Mouse (Mus musculus) forebrain, embryonic 11.5 days (tissue): ENCODE results near the gene Ms4a15. TPM values are rescaled to one million over a fixed set of nuclear protein-coding genes. Genes with fewer than 3 reads are reported as not detected.

Experiments
- ATAC-seq: fragments of 200-750 bp; cut with Nextera tagmentation; replicated peaks from 2 replicates; pipeline ENCODE4 v1.8.0; 2017; ENCODE audit warnings: moderate TSS enrichment; ENCODE audit not compliant: low FRiP score
- DNase-seq: peaks from one replicate; pipeline ENCODE4 v3.0.0-alpha.2; 2017; ENCODE audit warnings: low spot score
- H3K27ac ChIP-seq: fragments of 300-500 bp; sonication (generic); 2 replicates; pipeline ENCODE4 v1.5.1; 2014; ENCODE audit warnings: low read depth, low read length
- H3K27me3 ChIP-seq: fragments of 300-500 bp; sonication (generic); 2 replicates; pipeline ENCODE4 v1.6.1; 2014; ENCODE audit warnings: mild to moderate bottlenecking, low read length, mixed read lengths; ENCODE audit not compliant: control insufficient read depth, insufficient read depth
- H3K36me3 ChIP-seq: fragments of 300-500 bp; sonication (generic); 2 replicates; pipeline ENCODE4 v1.6.1; 2014; ENCODE audit warnings: mild to moderate bottlenecking, low read length, moderate library complexity, mixed read lengths; ENCODE audit not compliant: control insufficient read depth, insufficient read depth
- H3K4me1 ChIP-seq: fragments of 300-500 bp; sonication (generic); replicated peaks from 2 replicates; pipeline ENCODE4 v1.6.1; 2014; ENCODE audit warnings: low read length, mixed read lengths; ENCODE audit not compliant: control insufficient read depth, insufficient read depth
- H3K4me2 ChIP-seq: fragments of 300-500 bp; sonication (generic); 2 replicates; pipeline ENCODE4 v1.6.1; 2014; ENCODE audit warnings: low read depth, mild to moderate bottlenecking, low read length, moderate library complexity, mixed read lengths; ENCODE audit not compliant: severe bottlenecking
- H3K4me3 ChIP-seq: fragments of 300-500 bp; sonication (generic); 2 replicates; pipeline ENCODE4 v1.5.1; 2014; ENCODE audit warnings: low read depth, low read length
- H3K9ac ChIP-seq: fragments of 300-500 bp; sonication (generic); 2 replicates; pipeline ENCODE4 v1.6.1; 2014; ENCODE audit warnings: low read length
- H3K9me3 ChIP-seq: fragments of 300-500 bp; sonication (generic); 2 replicates; pipeline ENCODE4 v1.6.1; 2016; ENCODE audit warnings: low read length, mixed read lengths; ENCODE audit not compliant: control insufficient read depth
- WGBS: fragments of 180-500 bp; shearing (Covaris S2); extraction: QIAGEN DNeasy Blood & Tissue Kit; methylation state at CpG from one replicate; pipeline ENCODE4 v1.1.7; 2014; 5-methylcytosine and 5-hydroxymethylcytosine counted together
- polyA plus RNA-seq: library from polyadenylated mRNA; unstranded; fragments of >200 nt; fragmentation: Nextera tagmentation; extraction: Ambion mirVana; gene quantifications from 2 replicates; pipeline ENCODE4 v1.2.1, GENCODE M21; 2014

The Ms4a15 gene
- polyA plus RNA-seq: not detected in 2 replicates

DNA sequence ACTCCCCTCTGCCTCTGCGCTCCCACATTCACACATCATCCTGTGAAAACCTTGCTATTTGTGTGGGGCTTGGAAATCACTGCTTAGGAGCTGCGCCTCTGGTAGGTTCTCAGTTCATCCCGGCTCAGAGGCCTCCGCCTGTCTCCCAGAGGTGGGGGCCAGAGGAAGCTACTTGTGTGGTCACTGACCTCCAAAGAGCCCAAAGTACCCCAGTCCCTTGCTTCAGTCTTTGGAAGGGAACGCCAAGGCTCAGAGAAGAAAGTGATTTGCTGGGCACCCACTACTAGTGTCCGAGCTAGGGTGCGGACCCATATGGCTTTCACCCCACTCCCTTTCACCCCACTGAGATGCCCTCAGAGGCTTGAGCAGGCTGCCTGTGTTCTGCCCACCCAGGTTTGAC lies at the start of gene Ms4a15:
TSS of gene Ms4a15 (minus strand) at position 101 of the 400 bp plus-strand sequence.
- ATAC-seq (no peak), DNase-seq (no peak)
- WGBS: 85% methylated on average over 7 of the region's 7 CpGs
- H3K27ac ChIP-seq: no peak within 1 kb of the TSS
- no peak within 1 kb of the TSS for H3K9ac ChIP-seq
- no peaks in the 10 kb centered on the region for H3K9me3 ChIP-seq
- no peaks in the 10 kb centered on the region for H3K36me3 ChIP-seq
- H3K4me2 ChIP-seq: no peak within 1 kb of the TSS
- no peaks in the 10 kb centered on the region for H3K27me3 ChIP-seq
- no peaks in the 10 kb centered on the region for H3K4me1 ChIP-seq
- no peak within 1 kb of the TSS for H3K4me3 ChIP-seq

DNA sequence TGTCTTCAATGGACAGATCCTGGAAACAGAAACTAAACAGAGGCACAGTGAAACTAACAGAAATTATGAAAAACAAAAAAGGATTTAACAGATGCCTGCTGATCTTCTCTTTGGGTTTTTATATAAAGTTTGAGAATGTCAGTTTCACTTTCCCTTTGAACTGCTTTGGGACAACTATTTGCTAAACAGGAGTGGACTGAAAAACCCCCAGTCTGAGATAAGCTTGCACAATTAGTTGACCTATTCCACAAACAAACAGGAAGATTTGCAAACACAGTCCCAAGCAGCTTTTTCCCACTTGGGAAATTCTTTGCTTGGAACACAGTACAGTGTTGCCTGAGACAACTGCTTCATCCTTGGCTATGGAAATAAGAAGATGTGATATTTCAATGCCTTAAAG lies 44.5 kb upstream of the Ms4a15 start:
- Histone ChIP-seq H3K27ac (no peak overlapping the region), H3K9ac (no peak overlapping the region), H3K9me3 (no peaks in the 10 kb centered on the region), H3K27me3 (no peaks in the 10 kb centered on the region), H3K4me3 (no peak overlapping the region), H3K36me3 (no peaks in the 10 kb centered on the region), H3K4me2 (no peak overlapping the region), H3K4me1 (no peaks in the 10 kb centered on the region)
- DNase-seq (no peak), ATAC-seq (no peak)

DNA sequence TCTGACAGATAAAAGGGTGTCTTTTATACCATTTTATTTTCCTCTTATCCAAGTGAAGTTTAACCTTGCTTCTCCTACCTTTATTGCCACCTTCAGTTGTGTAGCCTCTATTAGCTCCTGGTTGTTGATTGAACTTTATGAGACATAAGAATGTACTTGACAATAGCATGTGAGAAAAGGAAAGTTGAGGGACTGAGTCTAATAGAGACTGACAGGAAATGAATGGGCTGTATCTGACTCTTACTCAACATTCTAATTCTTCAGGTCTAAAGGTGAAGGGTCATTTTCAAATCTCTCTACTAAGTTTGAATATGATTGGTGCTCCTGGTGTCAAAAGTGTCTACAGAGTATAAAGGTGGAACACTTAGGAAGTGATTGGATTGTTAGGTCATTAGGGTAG lies 29.3 kb upstream of the Ms4a15 start:
- no peak overlapping the region for H3K4me2 ChIP-seq
- H3K36me3 ChIP-seq: no peaks in the 10 kb centered on the region
- no peak for DNase-seq
- no peaks in the 10 kb centered on the region for H3K27me3 ChIP-seq
- H3K27ac ChIP-seq: no peak overlapping the region
- H3K9me3 ChIP-seq: no peaks in the 10 kb centered on the region
- H3K9ac ChIP-seq: no peak overlapping the region
- H3K4me1 ChIP-seq: no peaks in the 10 kb centered on the region
- no peak for ATAC-seq
- no peak overlapping the region for H3K4me3 ChIP-seq

DNA sequence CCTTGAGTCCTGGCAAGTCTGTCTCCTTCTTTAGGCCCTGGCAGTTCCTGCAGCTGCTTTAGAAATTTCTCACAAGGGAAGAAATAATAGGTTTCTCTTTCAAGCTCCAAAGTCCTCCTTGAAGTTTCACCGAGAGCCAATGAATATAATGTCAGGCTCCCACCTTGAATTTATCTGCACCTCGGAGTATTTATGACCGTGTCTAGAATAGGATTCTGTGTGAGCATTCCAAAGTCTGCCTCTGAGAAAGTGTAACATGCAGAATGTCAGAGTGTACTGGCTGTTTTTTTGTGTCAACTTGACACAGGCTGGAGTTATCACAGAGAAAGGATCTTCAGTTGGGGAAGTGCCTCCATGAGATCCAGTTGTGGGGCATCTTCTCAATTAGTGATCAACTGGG lies 24.8 kb upstream of the Ms4a15 start, which contains the start of gene Ms4a18:
TSS of gene Ms4a18 (minus strand) at position 141 of the 400 bp plus-strand sequence.
- DNase-seq (no peak), ATAC-seq (no peak)
- H3K9ac ChIP-seq: no peak within 1 kb of the TSS
- H3K4me2 ChIP-seq: no peak within 1 kb of the TSS
- no peaks in the 10 kb centered on the region for H3K27me3 ChIP-seq
- H3K27ac ChIP-seq: no peak within 1 kb of the TSS
- H3K4me1 ChIP-seq: no peaks in the 10 kb centered on the region
- H3K36me3 ChIP-seq: no peaks in the 10 kb centered on the region
- no peak within 1 kb of the TSS for H3K4me3 ChIP-seq
- 88% methylated on average over 3 of the region's 3 CpGs for WGBS
- no peaks in the 10 kb centered on the region for H3K9me3 ChIP-seq

DNA sequence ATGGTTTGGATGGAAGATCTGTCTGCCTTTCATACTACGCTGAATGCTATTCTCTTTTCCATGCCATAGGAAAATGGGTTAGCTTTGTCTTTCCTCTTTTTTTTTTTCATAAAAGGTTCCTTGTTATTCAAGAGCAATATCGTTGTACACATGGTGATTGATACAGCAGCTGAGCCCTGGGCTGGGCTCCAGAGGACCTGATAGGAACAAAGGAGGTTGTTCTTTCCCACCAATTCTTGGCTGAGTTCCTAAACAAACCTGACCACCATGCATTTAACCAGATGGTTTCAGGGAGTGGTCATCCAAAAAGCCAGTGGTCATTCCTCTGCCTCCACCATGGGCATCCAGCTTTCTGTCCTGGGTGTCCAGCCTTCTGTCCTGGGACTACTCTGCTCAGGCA lies 24.2 kb upstream of the Ms4a15 start:
- Histone ChIP-seq H3K36me3 (no peaks in the 10 kb centered on the region), H3K4me3 (no peak overlapping the region), H3K27me3 (no peaks in the 10 kb centered on the region), H3K4me1 (no peaks in the 10 kb centered on the region), H3K27ac (no peak overlapping the region), H3K9ac (no peak overlapping the region), H3K9me3 (no peaks in the 10 kb centered on the region), H3K4me2 (no peak overlapping the region)
- no peak for DNase-seq
- no peak for ATAC-seq
- WGBS: 92% methylated on average over 2 of the region's 2 CpGs

DNA sequence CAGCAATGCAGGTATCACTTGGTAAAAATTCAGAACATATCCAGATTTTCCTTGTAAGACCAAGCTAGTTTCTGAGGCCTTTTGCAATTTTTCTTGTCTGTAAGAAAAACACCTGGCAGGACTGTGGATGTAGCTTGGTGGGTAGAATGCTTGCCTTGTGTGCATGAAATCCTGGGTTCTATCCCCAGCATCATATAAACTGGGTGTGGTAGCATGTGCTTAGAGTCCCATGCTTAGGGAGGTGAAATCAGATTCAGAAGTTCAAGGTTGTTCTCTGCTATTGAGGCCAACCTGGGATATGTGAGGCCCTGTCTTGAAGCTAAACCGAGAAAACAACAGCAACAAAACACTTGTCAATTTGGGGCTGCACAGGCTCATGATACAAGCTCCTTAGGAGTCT lies 22.9 kb upstream of the Ms4a15 start:
- no peaks in the 10 kb centered on the region for H3K9me3 ChIP-seq
- WGBS: 84% methylated on average over 1 of the region's 1 CpGs
- H3K36me3 ChIP-seq: no peaks in the 10 kb centered on the region
- DNase-seq: no peak
- no peak overlapping the region for H3K27ac ChIP-seq
- H3K4me1 ChIP-seq: no peaks in the 10 kb centered on the region
- H3K9ac ChIP-seq: no peak overlapping the region
- no peaks in the 10 kb centered on the region for H3K27me3 ChIP-seq
- H3K4me3 ChIP-seq: no peak overlapping the region
- no peak for ATAC-seq
- H3K4me2 ChIP-seq: no peak overlapping the region

DNA sequence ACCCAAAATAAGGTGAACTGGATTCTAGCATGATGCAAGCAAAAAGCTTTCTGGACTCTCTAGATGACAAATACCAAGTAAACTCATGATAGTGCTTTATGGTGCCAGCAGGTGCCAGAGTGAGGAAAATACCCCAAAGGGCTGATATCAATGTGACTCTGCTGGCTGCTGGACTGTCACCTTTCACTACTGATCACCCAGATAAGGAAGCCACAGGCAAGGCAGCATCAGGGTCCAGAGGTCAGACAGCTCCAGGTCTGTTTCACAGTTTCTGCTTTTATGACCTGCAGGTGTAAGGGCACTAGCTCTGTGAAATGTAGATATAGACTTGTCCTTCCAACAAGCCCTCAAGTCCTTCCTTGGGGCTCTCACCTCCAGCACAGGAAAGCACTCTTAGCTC lies 22.4 kb upstream of the Ms4a15 start:
- no peaks in the 10 kb centered on the region for H3K4me1 ChIP-seq
- no peak overlapping the region for H3K4me2 ChIP-seq
- ATAC-seq: no peak
- H3K27ac ChIP-seq: no peak overlapping the region
- H3K36me3 ChIP-seq: no peaks in the 10 kb centered on the region
- DNase-seq: no peak
- H3K9ac ChIP-seq: no peak overlapping the region
- H3K4me3 ChIP-seq: no peak overlapping the region
- no peaks in the 10 kb centered on the region for H3K27me3 ChIP-seq
- no peaks in the 10 kb centered on the region for H3K9me3 ChIP-seq

DNA sequence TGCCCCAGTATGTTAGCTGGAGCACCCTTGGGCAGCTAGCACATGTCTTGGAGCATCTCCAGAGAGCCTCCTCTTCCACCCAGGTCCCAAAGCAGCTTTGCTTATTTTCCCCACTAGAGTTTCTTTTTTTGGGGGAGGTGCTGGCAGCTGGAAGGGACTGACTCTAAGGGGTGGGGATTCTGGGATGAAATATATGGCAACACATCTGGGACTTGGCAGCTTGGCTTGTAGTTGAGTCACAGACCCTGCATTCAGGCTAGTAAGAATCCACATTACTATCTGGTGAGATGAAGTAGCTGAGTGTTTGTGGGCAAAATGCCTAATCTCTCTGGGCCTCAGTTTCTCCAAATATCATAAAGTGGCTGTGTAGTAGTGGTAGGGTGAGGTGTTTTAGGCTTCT lies 1.1 kb downstream of the Ms4a15 start:
- Histone ChIP-seq H3K4me1 (no peaks in the 10 kb centered on the region), H3K4me3 (no peak overlapping the region), H3K36me3 (no peaks in the 10 kb centered on the region), H3K4me2 (no peak overlapping the region), H3K9me3 (no peaks in the 10 kb centered on the region), H3K9ac (no peak overlapping the region), H3K27ac (no peak overlapping the region), H3K27me3 (no peaks in the 10 kb centered on the region)
- ATAC-seq (no peak), DNase-seq (no peak)

DNA sequence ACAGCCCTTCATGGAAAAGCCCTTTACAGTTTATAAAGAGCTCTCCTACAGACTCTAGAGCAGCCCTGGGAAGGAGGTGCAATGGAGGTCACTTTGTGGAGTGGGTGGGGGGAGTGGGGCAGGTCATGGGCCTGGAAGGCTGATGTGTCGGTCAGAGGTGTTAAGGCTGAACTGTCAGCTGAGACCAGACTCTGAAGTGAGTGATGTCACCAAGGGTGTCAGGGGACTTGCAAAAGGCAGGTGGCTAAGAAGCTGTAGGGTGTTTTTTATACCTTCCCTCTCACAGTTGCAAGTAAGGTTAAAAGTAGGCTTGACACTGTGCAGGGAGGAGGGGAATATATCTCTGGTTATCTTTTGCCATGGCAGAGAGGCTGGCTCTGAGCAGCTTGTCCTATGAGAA lies 2.3 kb downstream of the Ms4a15 start:
- no peak for ATAC-seq
- Histone ChIP-seq H3K36me3 (no peaks in the 10 kb centered on the region), H3K9ac (no peak overlapping the region), H3K27ac (no peak overlapping the region), H3K9me3 (no peaks in the 10 kb centered on the region), H3K4me1 (no peaks in the 10 kb centered on the region), H3K4me3 (no peak overlapping the region), H3K4me2 (no peak overlapping the region), H3K27me3 (no peaks in the 10 kb centered on the region)
- DNase-seq: no peak
- 65% methylated on average over 1 of the region's 1 CpGs for WGBS
